ENCODE assay signal across 12 mouse cellular contexts in genomic region chr13:56611741-56612140, GRCm38 (mm10). TPM values are rescaled to one million over a fixed set of nuclear protein-coding genes. Genes with fewer than 3 reads are reported as not detected.
DNase-seq lines count a peak whose midpoint lies in the region; ATAC-seq lines count a peak whose summit lies in the region.
"Had no signal": no experiment of that assay in that cellular context is flagged by ENCODE, and none has a peak within 500 bp of the region (broad histone marks: within the 10 kb centered on the region; RNA-seq: fewer than 3 reads in every experiment).

No protein-coding gene starts in this region.

- peaks cover 66% of the 10 kb centered on the region for H3K27me3 ChIP-seq in hindbrain, embryonic 10.5 days (ENCODE audit: insufficient read depth, poor library complexity, severe bottlenecking)
- H3K27me3 ChIP-seq in hindbrain, embryonic 11.5 days (ENCODE audit: control insufficient read depth, insufficient read depth, low read length), result peaks cover 11% of the 10 kb centered on the region; the same call in 1 of the 2 replicates
- no peaks in the 10 kb centered on the region for H3K27me3 ChIP-seq in embryonic facial prominence, embryonic 11.5 days (ENCODE audit: control insufficient read depth, insufficient read depth, low read length)
- H3K27me3 ChIP-seq in liver, embryonic 16.5 days (ENCODE audit: control insufficient read depth, insufficient read depth, low read depth, low read length), result peaks cover 9% of the 10 kb centered on the region

- H3K9me3 ChIP-seq in hindbrain, embryonic 10.5 days, result no peaks in the 10 kb centered on the region
- H3K9me3 ChIP-seq in hindbrain, embryonic 11.5 days (ENCODE audit: control insufficient read depth, low read length), result no peaks in the 10 kb centered on the region
- H3K9me3 ChIP-seq in embryonic facial prominence, embryonic 11.5 days (replicated peaks; ENCODE audit: control insufficient read depth, low read length), result no peaks in the 10 kb centered on the region
- no peaks in the 10 kb centered on the region for H3K9me3 ChIP-seq in liver, embryonic 16.5 days (replicated peaks; ENCODE audit: control insufficient read depth, low read length)
- H3K9me3 ChIP-seq: forebrain, embryonic 13.5 days had no signal

- H3K4me1 ChIP-seq in hindbrain, embryonic 10.5 days (replicated peaks), result peaks cover 86% of the 10 kb centered on the region
- H3K4me1 ChIP-seq in hindbrain, embryonic 11.5 days (replicated peaks; ENCODE audit: control insufficient read depth, insufficient read depth, low read length), result peaks cover 7% of the 10 kb centered on the region; the same call in 1 of the 2 replicates
- H3K4me1 ChIP-seq in embryonic facial prominence, embryonic 11.5 days (ENCODE audit: control insufficient read depth, insufficient read depth, low read length), result peaks cover 20% of the 10 kb centered on the region
- peaks cover 7% of the 10 kb centered on the region for H3K4me1 ChIP-seq in liver, embryonic 16.5 days (ENCODE audit: control insufficient read depth, low read depth, low read length)

- H3K27ac ChIP-seq in hindbrain, embryonic 10.5 days, result peak overlapping the region; percentile 62
- H3K27ac ChIP-seq in hindbrain, embryonic 11.5 days (ENCODE audit: low read depth, low read length), result no peak overlapping the region
- H3K27ac ChIP-seq in embryonic facial prominence, embryonic 11.5 days (replicated peaks; ENCODE audit: low read depth, low read length), result peak overlapping the region; percentile 67
- no peak overlapping the region for H3K27ac ChIP-seq in liver, embryonic 16.5 days (ENCODE audit: low read length)
- H3K27ac ChIP-seq: forebrain, embryonic 13.5 days; hindbrain, postnatal 0 days had no signal

- H3K36me3 ChIP-seq in hindbrain, embryonic 10.5 days, result no peaks in the 10 kb centered on the region
- H3K36me3 ChIP-seq in hindbrain, embryonic 11.5 days (ENCODE audit: control insufficient read depth, insufficient read depth, low read length), result no peaks in the 10 kb centered on the region
- no peaks in the 10 kb centered on the region; the same call in 1 of the 2 replicates for H3K36me3 ChIP-seq in embryonic facial prominence, embryonic 11.5 days (replicated peaks; ENCODE audit: control insufficient read depth, insufficient read depth, low read depth, low read length)
- no peaks in the 10 kb centered on the region for H3K36me3 ChIP-seq in liver, embryonic 16.5 days (ENCODE audit: control insufficient read depth, insufficient read depth)
- H3K36me3 ChIP-seq: G1E had no signal

- ATAC-seq in hindbrain, embryonic 11.5 days (ENCODE audit: low FRiP score), result no peak
- ATAC-seq in embryonic facial prominence, embryonic 11.5 days (replicated peaks; ENCODE audit: insufficient number of reproducible peaks, low FRiP score, low TSS enrichment, low read depth), result no peak
- ATAC-seq in liver, embryonic 16.5 days (ENCODE audit: low read depth), result peak; percentile 22; the same call in 1 of the 2 replicates
- ATAC-seq: forebrain, embryonic 13.5 days; hindbrain, postnatal 0 days had no signal

- WGBS in hindbrain, embryonic 10.5 days, result 50% methylated on average over 3 of the region's 3 CpGs
- WGBS in hindbrain, embryonic 11.5 days, result 56% methylated on average over 3 of the region's 3 CpGs
- WGBS in embryonic facial prominence, embryonic 11.5 days, result 41% methylated on average over 3 of the region's 3 CpGs
- 19% methylated on average over 3 of the region's 3 CpGs for WGBS in liver, embryonic 16.5 days (ENCODE audit: insufficient replicate concordance)

- intact Hi-C loops in left cerebral cortex, postnatal 36 days (cut with DNase I), result no loop called here

- H3K4me3 ChIP-seq in hindbrain, embryonic 10.5 days, result no peak overlapping the region
- H3K4me3 ChIP-seq in hindbrain, embryonic 11.5 days (ENCODE audit: low read depth, low read length), result no peak overlapping the region
- no peak overlapping the region for H3K4me3 ChIP-seq in embryonic facial prominence, embryonic 11.5 days (ENCODE audit: low read depth, low read length)
- H3K4me3 ChIP-seq in liver, embryonic 16.5 days (ENCODE audit: low read depth, low read length), result no peak overlapping the region
- H3K4me3 ChIP-seq: forebrain, embryonic 13.5 days had no signal

- no peak for DNase-seq in hindbrain, embryonic 10.5 days (ENCODE audit: low spot score)
- no peak for DNase-seq in hindbrain, embryonic 11.5 days (ENCODE audit: low spot score)
- peak; percentile 50 for DNase-seq in ES-CJ7 (ENCODE audit: low read depth, low spot score)
- DNase-seq in embryonic facial prominence, embryonic 11.5 days (ENCODE audit: low spot score), result no peak
- DNase-seq in layer of hippocampus, adult 18-20 months (ENCODE audit: low spot score in 2 of 2), result no peak
- DNase-seq in left cerebral cortex, postnatal 36 days (ENCODE audit: low spot score in 2 of 2), result no peak
- DNase-seq in cerebellum, adult 8-10 months, result no peak
- DNase-seq: thymus, postnatal 14 days had no signal

- no peak overlapping the region for H3K4me2 ChIP-seq in hindbrain, embryonic 11.5 days (replicated peaks; ENCODE audit: low read depth, low read length)
- peak overlapping the region; percentile 34 for H3K4me2 ChIP-seq in embryonic facial prominence, embryonic 11.5 days (ENCODE audit: low read depth, low read length)
- H3K4me2 ChIP-seq in liver, embryonic 16.5 days (ENCODE audit: low read depth, low read length), result no peak overlapping the region
- H3K4me2 ChIP-seq: forebrain, embryonic 13.5 days had no signal

- no peak overlapping the region for H3K9ac ChIP-seq in hindbrain, embryonic 11.5 days (ENCODE audit: low read depth, low read length)
- H3K9ac ChIP-seq in embryonic facial prominence, embryonic 11.5 days (replicated peaks; ENCODE audit: low read length), result peak overlapping the region; percentile 32
- no peak overlapping the region for H3K9ac ChIP-seq in liver, embryonic 16.5 days (ENCODE audit: low read depth, low read length)
- H3K9ac ChIP-seq: forebrain, embryonic 13.5 days had no signal

RNA-seq across cellular contexts. Expression of gene Tgfbi, which starts 2.4 kb away (rescaled TPM):
- polyA plus RNA-seq in hindbrain, embryonic 10.5 days (2016; fragmentation: Nextera tagmentation; extraction: Ambion mirVana), result 38.4 and 42.9 TPM in 2 replicates
- polyA plus RNA-seq in hindbrain, embryonic 11.5 days (2014; fragmentation: Nextera tagmentation; extraction: Ambion mirVana), result 40.0 and 48.4 TPM in 2 replicates
- polyA plus RNA-seq in embryonic facial prominence, embryonic 11.5 days (2014; fragmentation: Nextera tagmentation; extraction: Ambion mirVana), result 85.8 and 93.6 TPM in 2 replicates
- polyA plus RNA-seq in liver, embryonic 16.5 days (2015; fragmentation: Nextera tagmentation; extraction: Ambion mirVana), result 9.9 and 10.9 TPM in 2 replicates
- 1 to 10 TPM; 2.4 to 3.2 TPM for total RNA-seq in layer of hippocampus, adult 18-20 months (2021)
- 1 to 10 TPM; 2.9 to 4.3 TPM for total RNA-seq in left cerebral cortex, postnatal 36 days (2021)
- total RNA-seq: G1E had no signal

Comparison
In these comparisons a context has a peak if more than half of its experiments do, and no peak if none do; other contexts are left out.
1. H3K27ac ChIP-seq: peak in hindbrain, embryonic 10.5 days (single experiment) and embryonic facial prominence, embryonic 11.5 days (single experiment); none in hindbrain, embryonic 11.5 days (single experiment) and liver, embryonic 16.5 days (single experiment).